Mouse (Mus musculus): ENCODE results near the gene Vill. TPM values are rescaled to one million over a fixed set of nuclear protein-coding genes. Genes with fewer than 3 reads are reported as not detected.

The Vill gene
- total RNA-seq, 2 experiments from 2014 or later = 1.2 to 2.4 TPM

- DNase-seq = peak; percentile 51
- intact Hi-C loops (cut with DNase I) = no loop called here
These were observed 49.6 kb downstream of the Vill start, which contains the start of gene Dlec1 for GRCm38 (mm10) chr9:119101992-119102782. Gene Dlec1, plus strand, starts transcription at chr9:119102478.

GRCm38 (mm10) chr9:119102783-119103113, 50.2 kb downstream of the Vill start:
- DNase-seq = no peak
- intact Hi-C loops (cut with DNase I) = no loop called here

- intact Hi-C loops (cut with DNase I) = no loop called here
These were observed 55.0 kb downstream of the Vill start for GRCm38 (mm10) chr9:119107566-119107965.

GRCm38 (mm10) chr9:119109685-119110353, 57.2 kb downstream of the Vill start:
- intact Hi-C loops (cut with DNase I) = no loop called here
- no peak for DNase-seq

More at GRCm38 (mm10) chr9:119107566-119107965, 55.0 kb downstream of the Vill start:
- peak; percentile 29 for DNase-seq

GRCm38 (mm10) chr9:119110640-119111039, 58.1 kb downstream of the Vill start:
- intact Hi-C loops (cut with DNase I) = no loop called here
- DNase-seq = no peak

GRCm38 (mm10) chr9:119114911-119115310, 62.3 kb downstream of the Vill start:
- no peak for DNase-seq
- intact Hi-C loops (cut with DNase I) = no loop called here

- DNase-seq = peak; percentile 31
- intact Hi-C loops (cut with DNase I) = no loop called here
These were observed 67.0 kb downstream of the Vill start for GRCm38 (mm10) chr9:119119409-119120167.

GRCm38 (mm10) chr9:119120168-119120560, 67.6 kb downstream of the Vill start:
- no peak for DNase-seq

More at GRCm38 (mm10) chr9:119120168-119120560, 67.6 kb downstream of the Vill start:
- intact Hi-C loops (cut with DNase I) = no loop called here

Small RNAs within 50 kb of the gene (microRNA-seq; reads per million reads assigned to microRNA genes)
- gene Mir26a-1 = 8.1 reads per million, percentile 21 among the genes with 10 or more reads in this experiment

Other genes with a start within 250 kb of the Vill start
- gene Ctdspl, start 126.3 kb upstream of the Vill start, total RNA-seq (2021) = 10 to 100 TPM; 18.3 to 19.6 TPM
- gene Plcd1, start 40.7 kb downstream of the Vill start, total RNA-seq (2021) = 10 to 100 TPM; 16.3 to 17.3 TPM
- 1 to 10 TPM in 1 of 2 experiments, under 1 TPM in 1; 0.82 to 2.6 TPM for gene Dlec1, start 49.7 kb downstream of the Vill start, total RNA-seq (2021)
- 1 to 10 TPM; 2.2 to 3.7 TPM for gene Acaa1b, start 104.3 kb downstream of the Vill start, total RNA-seq (2021)
- not detected for gene Gm47289, start 106.4 kb downstream of the Vill start, total RNA-seq (2021)
- not detected for gene Slc22a13, start 156.3 kb downstream of the Vill start, total RNA-seq (2021)

All from left cerebral cortex, postnatal 4 days (tissue).